Mouse (Mus musculus): Measurements from ENCODE around the gene Wdhd1.

Gene Wdhd1

DNA sequence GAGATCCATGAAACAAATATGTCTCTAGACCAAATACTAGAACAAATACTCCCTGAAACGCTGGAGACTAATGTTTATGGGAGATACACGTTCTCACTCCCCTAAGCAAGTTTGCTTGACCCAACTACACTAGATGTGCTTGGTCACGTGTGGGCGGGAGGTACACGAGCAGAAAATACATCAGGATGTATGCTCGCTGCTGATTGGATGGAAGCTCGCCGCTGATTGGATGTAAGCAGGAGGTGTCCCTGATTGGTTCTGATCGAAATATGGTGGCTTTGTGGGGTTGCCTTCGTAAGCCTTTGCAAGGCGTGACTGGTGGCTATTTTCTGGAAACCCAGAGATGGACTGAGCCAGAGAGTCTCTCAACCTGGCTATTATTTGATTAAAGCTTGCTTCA is 55.1 kb downstream of the Wdhd1 start:
- no peak for DNase-seq (ENCODE audit: low spot score)

DNA sequence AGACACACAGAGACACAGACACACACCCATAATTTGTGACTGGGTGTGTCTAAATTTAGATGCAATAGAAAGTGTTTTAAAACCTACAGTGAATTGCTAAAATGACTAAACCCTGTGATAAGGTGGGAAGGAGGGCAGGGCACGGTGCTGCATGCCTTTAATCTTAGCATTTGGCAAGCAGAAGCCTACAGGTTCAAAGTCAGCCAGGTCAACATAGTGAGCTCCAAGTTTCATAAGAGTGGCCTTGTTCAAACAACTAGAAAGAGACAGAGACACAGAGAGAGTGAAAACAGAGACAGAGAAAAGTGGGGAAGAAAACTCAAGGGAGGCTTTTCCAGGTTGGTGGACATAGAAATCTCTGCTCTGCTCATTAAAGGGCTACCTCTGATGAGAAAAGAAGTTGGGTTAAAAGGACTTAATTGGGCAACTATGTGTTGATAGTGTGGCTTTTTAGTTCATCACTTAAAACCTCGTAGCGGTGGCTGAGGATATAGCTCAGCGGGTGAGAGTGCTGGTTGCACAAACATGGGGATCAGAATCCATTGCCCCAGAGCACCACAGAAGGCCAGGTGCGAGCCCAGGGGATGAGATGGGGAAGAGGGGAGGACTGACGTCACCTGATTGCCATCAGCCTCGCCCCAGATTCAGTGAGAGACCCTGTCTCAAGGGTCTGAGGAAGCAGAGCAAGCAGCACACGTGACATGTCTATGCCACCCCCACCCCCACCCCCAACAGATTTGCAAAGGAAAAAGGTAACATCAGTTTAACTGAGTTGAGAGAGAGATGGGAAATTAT is 56.2 kb downstream of the Wdhd1 start:
- no peak for DNase-seq (ENCODE audit: low spot score)

DNA sequence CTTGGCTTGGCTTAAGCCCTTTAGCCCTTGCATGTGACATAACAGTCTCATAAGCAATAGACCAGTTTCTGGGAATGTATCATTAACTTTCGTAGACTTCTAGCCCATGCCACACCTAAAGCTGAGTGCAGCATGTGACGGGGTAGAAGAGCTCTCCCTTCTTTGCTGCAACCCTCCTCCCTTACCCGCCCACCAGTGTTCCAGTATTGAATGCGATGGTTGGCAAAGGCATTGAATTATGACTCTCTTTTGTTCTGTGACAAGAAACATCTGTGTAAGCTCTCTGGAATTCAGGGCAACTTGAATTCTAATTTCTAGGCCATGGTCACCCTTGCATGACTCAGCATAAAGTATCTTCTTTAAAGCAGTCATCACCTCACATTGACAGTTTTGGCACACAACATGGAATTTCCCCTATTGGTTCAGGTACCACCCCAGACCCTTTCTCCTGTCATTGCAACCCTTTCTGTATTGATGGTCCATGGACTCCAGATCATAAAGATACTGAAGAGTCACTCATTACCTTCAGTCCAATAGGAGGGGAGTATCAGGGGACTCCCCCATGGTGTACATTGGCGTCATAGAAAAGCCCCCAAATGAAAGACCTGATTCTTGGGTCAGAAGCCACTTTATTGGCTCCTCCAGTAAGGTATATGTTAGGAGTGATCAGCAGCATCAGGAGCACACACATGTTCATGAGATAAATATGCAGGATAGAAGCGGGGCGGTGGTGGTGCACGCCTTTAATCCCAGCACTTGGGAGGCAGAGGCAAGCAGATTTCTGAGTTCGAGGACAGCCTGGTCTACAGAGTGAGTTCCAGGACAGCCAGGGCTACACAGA is 57.7 kb downstream of the Wdhd1 start:
- no peak for DNase-seq (ENCODE audit: low spot score)

DNA sequence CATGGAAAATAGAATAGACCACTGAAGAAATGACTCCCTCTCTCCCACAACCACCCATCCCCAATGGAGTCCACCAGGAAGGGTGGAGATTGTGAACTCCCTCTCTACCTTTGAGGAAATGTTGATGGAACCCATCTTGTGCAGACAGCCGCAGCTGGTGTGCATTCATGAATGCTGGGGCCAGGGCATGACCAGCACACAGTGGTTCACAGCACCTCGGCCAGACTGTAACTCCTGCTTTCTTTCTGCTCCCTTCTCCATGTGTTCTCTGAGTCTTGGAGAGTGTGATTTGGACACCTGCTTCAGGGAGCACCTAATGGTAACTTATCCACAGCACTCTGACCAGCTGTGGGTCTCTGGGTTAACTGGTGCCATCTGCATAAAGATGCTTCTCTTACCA is 60.1 kb downstream of the Wdhd1 start:
- no peak for DNase-seq (ENCODE audit: low spot score)

DNA sequence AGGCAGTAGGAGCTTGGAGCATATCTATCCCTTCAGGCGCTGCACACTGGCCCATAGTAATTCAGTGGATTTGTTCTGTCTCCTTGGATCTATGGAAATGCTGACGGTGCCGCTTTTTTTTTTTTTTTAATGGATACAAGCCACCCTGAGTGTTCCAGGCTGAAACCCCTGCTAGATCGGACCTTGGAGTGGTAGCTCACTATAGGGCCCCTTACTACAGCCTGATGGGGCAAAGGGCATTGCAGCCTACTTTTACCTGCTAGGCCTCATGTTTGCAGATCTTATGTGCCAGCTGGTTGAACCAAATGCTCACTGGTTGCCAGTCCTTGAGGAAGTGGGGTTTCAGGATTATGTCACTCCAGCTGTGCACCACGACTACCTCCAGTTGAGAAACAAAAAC is 62.3 kb downstream of the Wdhd1 start:
- DNase-seq (ENCODE audit: low spot score), result no peak

DNA sequence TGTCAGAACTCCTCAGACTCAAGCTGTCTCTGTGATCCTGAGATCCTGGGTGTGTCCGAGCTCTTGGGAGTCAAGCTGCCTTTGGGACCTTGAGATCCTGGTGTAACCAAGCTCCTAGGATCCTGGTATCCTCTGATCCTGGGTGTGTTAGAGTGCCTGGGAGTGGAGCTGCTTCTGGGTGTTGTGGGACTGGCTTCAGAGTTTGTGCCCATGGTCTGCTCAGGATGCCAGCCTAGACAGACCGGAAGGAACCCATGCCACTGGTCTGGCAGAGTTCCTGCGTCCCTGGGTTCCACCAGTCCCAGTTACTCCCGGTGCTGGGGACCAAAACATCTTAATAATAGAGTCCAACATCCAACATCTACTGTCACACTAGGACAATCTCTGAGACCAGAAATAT is 63.4 kb downstream of the Wdhd1 start:
- no peak for DNase-seq (ENCODE audit: low spot score)

DNA sequence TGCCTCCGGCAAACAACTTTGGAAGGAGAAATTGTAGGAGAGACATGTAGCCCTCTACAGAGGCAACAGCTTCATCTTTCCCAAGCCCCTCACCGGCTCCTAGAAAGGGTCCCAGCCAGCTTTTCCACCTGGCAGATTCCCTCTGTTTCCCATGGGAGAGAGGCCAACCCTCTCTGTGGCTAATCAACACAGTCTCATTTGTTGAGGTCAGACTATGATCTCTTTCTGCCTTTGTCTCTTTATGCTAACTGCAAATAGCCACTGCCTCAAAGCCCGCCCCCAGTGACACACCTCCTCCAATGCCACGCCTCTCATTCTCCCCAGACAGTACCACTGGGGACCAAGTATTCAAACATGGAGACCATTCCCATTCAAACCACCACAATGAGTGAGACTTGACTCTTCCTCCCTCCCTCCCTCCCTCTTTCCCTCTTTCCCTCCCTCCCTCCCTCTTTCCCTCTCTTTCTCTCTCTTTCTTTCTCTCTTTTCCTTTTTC is 66.9 kb downstream of the Wdhd1 start:
- no peak for DNase-seq (ENCODE audit: low spot score)

DNA sequence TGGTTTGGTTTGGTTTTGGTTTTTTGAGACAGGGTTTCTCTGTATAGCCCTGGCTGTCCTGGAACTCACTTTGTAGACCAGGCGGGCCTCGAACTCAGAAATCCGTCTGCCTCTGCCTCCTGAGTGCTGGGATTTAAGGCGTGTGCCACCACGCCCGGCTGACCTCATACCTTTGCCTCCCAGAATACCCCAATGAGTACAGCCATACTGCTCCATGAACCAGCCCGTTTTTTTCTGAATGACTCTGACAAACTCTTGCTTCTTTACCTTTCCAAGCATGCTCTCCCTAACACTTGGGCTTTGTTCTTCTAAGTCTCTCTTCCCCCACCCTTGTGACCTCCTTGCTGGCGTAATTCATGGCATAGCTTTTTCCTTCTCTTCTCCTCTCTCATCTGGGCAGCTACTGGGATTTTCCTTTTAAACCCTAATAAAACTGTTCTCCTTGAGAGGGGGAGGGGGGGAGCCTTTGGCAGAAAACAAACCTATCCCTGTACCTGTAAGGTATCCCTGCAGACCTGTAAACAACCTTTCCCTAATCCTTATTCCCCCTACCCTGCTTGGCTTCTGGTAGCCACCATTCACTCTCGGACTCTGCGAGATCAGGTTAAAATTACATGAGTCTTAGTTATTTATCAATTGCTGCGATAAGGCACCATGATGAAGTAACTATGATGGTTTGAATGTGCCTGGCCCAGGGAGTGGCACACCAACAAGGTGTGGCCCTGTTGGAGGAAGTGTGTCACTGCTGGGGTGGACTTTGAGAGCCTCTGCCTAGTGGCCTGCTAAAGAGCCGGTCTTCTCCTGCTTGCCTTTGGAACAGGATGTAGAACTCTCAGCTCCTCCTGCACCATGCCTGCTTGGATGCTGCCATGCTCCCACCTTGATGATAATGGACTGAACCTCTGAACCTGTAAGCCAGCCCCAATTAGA is 67.8 kb downstream of the Wdhd1 start:
- no peak for DNase-seq (ENCODE audit: low spot score)

DNA sequence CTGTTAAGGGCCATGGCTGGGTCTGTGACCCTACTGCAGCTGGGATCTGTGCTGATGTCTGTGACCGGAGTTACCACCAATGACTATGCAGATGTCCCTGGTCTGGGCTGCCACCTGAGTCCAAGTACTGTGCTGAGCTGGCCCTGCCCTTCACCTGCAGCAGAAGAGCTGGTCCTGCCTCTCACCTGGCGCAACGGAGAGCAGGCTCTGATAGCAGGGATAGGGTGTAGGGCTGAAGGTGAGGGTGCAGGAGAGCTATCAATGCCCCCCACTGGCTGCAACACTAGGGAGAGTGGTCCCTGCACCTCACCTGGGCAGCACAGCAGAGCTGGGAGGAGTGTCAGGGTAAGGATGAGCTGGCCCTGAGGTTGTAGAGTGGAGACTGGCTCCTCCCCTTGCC is 70.1 kb downstream of the Wdhd1 start:
- DNase-seq (ENCODE audit: low spot score), result no peak

DNA sequence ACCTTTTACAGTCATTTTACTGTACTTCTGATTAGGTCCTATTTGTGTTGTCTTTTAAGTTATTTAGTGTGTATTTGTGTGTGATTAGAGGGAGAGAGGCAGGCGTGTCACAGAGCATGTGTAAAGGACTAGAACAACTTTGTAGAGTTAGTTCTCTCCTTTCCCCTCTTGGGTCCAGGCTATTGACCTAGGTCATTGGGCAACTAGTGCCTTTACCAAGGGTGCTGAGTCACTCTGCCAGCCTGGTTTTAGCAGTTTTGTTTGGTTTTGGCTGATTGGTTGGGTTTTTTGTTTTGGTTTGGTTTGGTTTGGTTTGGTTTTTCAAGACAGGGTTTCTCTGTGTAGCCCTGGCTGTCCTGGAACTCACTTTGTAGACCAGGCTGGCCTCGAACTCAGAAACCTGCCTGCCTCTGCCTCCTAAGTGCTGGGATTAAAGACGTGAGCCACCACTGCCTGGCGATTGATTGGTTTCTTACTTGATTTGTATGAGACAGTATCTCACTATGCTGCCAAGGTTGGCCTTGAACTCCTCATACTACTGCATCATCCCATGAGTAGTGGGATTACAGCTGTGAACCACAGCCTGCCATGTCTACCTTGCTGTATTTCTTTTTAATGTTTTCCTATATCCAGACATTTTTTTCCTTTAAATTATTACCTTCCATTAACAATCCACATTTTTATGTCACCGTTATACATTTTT is 71.2 kb downstream of the Wdhd1 start:
- no peak for DNase-seq (ENCODE audit: low spot score)

DNA sequence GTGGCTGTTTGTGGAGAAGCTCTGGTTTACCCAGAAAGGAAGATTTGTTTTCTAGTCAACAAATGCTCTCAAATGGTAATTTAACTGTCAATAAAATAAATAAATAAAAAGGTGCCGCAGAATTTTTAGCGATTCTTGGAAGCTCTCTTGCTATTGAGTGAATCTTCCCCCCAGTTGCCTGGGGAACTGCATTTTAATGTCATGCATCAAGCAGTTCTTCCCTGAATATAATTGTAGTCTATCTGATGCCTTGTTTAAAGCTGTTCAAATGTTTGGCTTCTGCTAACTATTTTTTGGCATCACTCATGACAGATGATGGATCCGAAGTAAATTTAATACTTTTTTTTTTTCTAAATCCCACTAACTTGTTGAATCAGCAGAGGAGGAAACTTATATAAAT is 79.3 kb downstream of the Wdhd1 start:
- no peak for DNase-seq (ENCODE audit: low spot score)

DNA sequence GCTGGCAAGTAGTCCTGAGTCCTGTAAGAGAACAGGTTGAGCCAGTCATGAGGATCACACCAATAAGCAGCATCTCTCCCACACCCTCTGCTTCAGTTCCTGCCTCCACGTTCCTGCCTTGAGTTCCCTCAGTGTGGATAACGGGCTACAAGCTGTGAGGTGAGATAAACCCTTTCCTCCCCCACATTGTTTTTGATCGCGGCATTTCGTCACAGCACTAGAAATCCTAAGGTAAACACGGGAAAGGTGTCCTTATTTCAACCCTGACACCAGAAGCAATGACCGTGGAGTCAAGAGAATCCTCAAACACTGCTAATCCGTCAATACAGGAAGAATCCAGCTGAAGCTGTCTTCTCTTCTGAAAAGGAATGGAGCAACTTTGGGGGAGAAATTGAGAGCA is 79.9 kb downstream of the Wdhd1 start:
- DNase-seq (ENCODE audit: low spot score), result no peak

DNA sequence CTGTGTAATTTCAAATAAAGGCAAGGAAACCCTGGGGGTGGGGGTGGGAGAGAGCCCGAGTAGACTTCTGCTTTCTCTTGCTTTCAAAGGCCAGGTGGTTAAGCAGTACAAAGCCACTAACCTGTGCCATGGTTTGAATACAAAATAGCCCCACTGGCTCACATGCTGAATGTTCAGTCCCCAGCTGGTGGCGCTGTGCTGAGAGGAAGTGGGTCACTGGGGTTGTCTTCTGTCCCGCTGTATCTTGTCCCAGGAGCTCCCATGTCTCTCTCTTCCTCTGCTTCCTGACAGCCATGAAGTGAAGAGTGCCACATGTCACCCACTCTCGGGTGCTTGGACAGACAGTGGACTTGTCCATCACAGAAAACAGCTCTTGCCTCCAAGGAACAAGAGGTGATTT is 82.6 kb downstream of the Wdhd1 start:
- no peak for DNase-seq (ENCODE audit: low spot score)

DNA sequence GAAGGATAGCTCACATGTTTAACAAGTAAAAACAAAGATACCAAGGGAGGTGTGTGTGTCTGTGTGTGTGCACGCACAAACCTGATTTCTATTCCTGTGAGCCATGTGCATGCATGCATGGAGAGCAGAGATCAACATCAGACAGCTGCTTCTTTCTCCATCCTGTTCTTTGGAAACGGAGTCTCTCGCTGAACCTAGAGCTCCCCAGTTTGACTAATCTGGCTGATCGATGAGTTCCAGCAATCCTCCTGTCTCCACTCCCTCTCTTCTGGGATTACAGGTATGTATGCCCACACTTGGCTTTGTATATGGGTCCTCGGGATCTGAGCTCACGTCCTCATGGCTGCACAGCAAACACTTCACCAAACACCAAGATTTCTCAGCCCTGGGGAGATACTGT is 83.2 kb downstream of the Wdhd1 start:
- no peak for DNase-seq (ENCODE audit: low spot score)

DNA sequence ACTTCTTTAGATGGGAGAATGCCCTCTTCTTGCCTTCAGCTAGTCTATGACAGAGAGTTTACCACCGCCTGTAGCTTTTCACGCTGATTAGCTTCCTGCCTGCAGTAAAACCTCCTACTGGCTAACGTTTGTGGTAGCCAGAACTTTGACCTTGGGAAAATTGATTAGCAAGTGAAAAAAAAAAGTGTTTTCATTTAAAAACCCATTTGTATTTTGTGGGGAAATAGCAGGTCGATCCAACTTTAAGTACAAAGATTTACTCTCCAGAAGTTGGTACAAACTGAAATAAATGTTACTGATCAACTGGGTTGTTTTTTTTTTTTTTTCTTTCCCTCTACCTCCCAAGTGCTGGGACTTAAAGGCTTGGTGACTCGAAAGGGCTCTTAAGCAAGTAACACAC is 84.8 kb downstream of the Wdhd1 start:
- DNase-seq (ENCODE audit: low spot score), result no peak

All from ovary, postnatal 14 days (tissue).